Mouse (Mus musculus) embryonic facial prominence, embryonic 14.5 days (tissue): ENCODE data around the gene Rplp0. TPM values are rescaled to one million over a fixed set of nuclear protein-coding genes. Genes with fewer than 3 reads are reported as not detected.

Source experiments
- ATAC-seq: fragments of 200-750 bp; cut with Nextera tagmentation; 2 replicates; pipeline ENCODE4 v1.8.0; 2017; ENCODE audit warnings: low read depth, moderate number of reproducible peaks, moderate TSS enrichment
- DNase-seq: peaks from one replicate; pipeline ENCODE4 v3.0.0-alpha.2; 2015; ENCODE audit warnings: low spot score
- H3K27ac ChIP-seq: fragments of 300-500 bp; sonication (generic); replicated peaks from 2 replicates; pipeline ENCODE4 v1.5.1; 2014; ENCODE audit warnings: low read depth, mild to moderate bottlenecking, low read length, moderate library complexity
- H3K27me3 ChIP-seq: fragments of 300-500 bp; sonication (generic); replicated peaks from 2 replicates; pipeline ENCODE4 v1.6.1; 2014; ENCODE audit warnings: low read length; ENCODE audit not compliant: control insufficient read depth, insufficient read depth
- H3K36me3 ChIP-seq: fragments of 300-500 bp; sonication (generic); 2 replicates; pipeline ENCODE4 v1.6.1; 2014; ENCODE audit warnings: low read length, mixed read lengths; ENCODE audit not compliant: control insufficient read depth, insufficient read depth
- H3K4me1 ChIP-seq: fragments of 300-500 bp; sonication (generic); 2 replicates; pipeline ENCODE4 v1.6.1; 2014; ENCODE audit warnings: antibody characterized with exemption, low read length; ENCODE audit not compliant: control insufficient read depth, insufficient read depth
- H3K4me2 ChIP-seq: fragments of 300-500 bp; sonication (generic); 2 replicates; pipeline ENCODE4 v1.6.1; 2014; ENCODE audit warnings: low read depth, mild to moderate bottlenecking, low read length, moderate library complexity, mixed read lengths
- H3K4me3 ChIP-seq: fragments of 300-500 bp; sonication (generic); 2 replicates; pipeline ENCODE4 v1.5.1; 2014; ENCODE audit warnings: low read depth, mild to moderate bottlenecking, low read length
- H3K9ac ChIP-seq: fragments of 300-500 bp; sonication (generic); 2 replicates; pipeline ENCODE4 v1.6.1; 2014; ENCODE audit warnings: low read depth, mild to moderate bottlenecking, low read length, moderate library complexity, mixed read lengths
- H3K9me3 ChIP-seq: fragments of 300-500 bp; sonication (generic); 2 replicates; pipeline ENCODE4 v1.6.1; 2016; ENCODE audit warnings: low read length; ENCODE audit not compliant: control insufficient read depth
- WGBS: fragments of 180-500 bp; shearing (Covaris S2); extraction: QIAGEN DNeasy Blood & Tissue Kit; methylation state at CpG from one replicate; pipeline ENCODE4 v1.1.7; 2014; 5-methylcytosine and 5-hydroxymethylcytosine counted together
- polyA plus RNA-seq: library from polyadenylated mRNA; unstranded; fragments of >200 nt; fragmentation: Nextera tagmentation; extraction: Ambion mirVana; gene quantifications from 2 replicates; pipeline ENCODE4 v1.2.1, GENCODE M21; 2014

Gene Rplp0
- polyA plus RNA-seq, 1 experiment from 2014 or later, result 1,928 TPM

GRCm38 (mm10) chr5:115564737-115565393 is 5.6 kb downstream of the Rplp0 start, which contains the start of gene Gcn1l1:
Gene Gcn1l1, plus strand, starts transcription at chr5:115565254.
- 6% methylated on average over 19 of the region's 55 CpGs for WGBS
- H3K4me2 ChIP-seq, result peak within 1 kb of the TSS; percentile 85
- peak within 1 kb of the TSS; percentile 96 for H3K9ac ChIP-seq
- ATAC-seq, result peak; percentile 92
- no peaks in the 10 kb centered on the region for H3K9me3 ChIP-seq
- peak within 1 kb of the TSS; percentile 72 for H3K27ac ChIP-seq
- peak within 1 kb of the TSS; percentile 93 for H3K4me3 ChIP-seq
- DNase-seq, result peak; percentile 86
- H3K36me3 ChIP-seq, result peaks cover 42% of the 10 kb centered on the region
- H3K27me3 ChIP-seq, result no peaks in the 10 kb centered on the region
- H3K4me1 ChIP-seq, result peaks cover 15% of the 10 kb centered on the region

- 1% methylated on average over 13 of the region's 46 CpGs for WGBS
- peaks cover 11% of the 10 kb centered on the region for H3K4me1 ChIP-seq
- no peak for DNase-seq
Measured at GRCm38 (mm10) chr5:115565403-115565802, 6.1 kb downstream of the Rplp0 start.

GRCm38 (mm10) chr5:115568681-115569080 is 9.4 kb downstream of the Rplp0 start:
- Histone ChIP-seq H3K4me2 (no peak overlapping the region), H3K27me3 (no peaks in the 10 kb centered on the region), H3K4me3 (no peak overlapping the region), H3K4me1 (peaks cover 10% of the 10 kb centered on the region), H3K27ac (no peak overlapping the region), H3K36me3 (peaks cover 35% of the 10 kb centered on the region), H3K9me3 (no peaks in the 10 kb centered on the region), H3K9ac (no peak overlapping the region)
- DNase-seq (no peak), ATAC-seq (no peak)
- 47% methylated on average over 10 of the region's 10 CpGs for WGBS

More at GRCm38 (mm10) chr5:115565403-115565802, 6.1 kb downstream of the Rplp0 start:
- Histone ChIP-seq H3K4me3 (peak overlapping the region; percentile 93), H3K27ac (peak overlapping the region; percentile 72), H3K4me2 (peak overlapping the region; percentile 85), H3K27me3 (no peaks in the 10 kb centered on the region), H3K9ac (peak overlapping the region; percentile 96), H3K9me3 (no peaks in the 10 kb centered on the region), H3K36me3 (peaks cover 39% of the 10 kb centered on the region)
- peak; percentile 33 for ATAC-seq

DNA sequence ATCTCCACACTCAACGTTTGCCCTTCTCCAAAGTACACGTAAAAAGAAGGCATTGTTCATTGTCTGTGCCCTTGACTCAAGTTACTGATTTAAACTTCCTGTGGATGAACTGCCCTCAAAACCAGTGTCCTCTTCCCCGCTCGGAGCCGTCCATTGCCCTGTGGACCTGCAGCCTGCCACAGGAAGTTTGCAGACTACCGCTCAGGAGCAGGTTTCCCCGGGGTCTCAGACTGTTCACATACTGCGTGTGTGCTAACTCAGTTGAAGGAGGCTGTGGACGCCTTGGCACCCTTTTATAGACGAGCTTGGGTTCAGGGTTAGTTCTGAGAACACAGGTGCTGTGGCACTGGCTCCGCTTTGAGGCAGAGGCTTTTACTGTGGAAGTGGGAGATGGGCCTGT is 10.0 kb downstream of the Rplp0 start:
- 43% methylated on average over 11 of the region's 11 CpGs for WGBS
- Histone ChIP-seq H3K9me3 (no peaks in the 10 kb centered on the region), H3K36me3 (peaks cover 38% of the 10 kb centered on the region), H3K4me3 (no peak overlapping the region), H3K4me1 (peaks cover 10% of the 10 kb centered on the region), H3K27ac (no peak overlapping the region; the same call in 1 of the 2 replicates), H3K27me3 (no peaks in the 10 kb centered on the region), H3K4me2 (no peak overlapping the region), H3K9ac (0 out of 2 replicates have a peak overlapping the region, but pooled peaks have one; percentile 14)
- DNase-seq (no peak), ATAC-seq (no peak)

DNA sequence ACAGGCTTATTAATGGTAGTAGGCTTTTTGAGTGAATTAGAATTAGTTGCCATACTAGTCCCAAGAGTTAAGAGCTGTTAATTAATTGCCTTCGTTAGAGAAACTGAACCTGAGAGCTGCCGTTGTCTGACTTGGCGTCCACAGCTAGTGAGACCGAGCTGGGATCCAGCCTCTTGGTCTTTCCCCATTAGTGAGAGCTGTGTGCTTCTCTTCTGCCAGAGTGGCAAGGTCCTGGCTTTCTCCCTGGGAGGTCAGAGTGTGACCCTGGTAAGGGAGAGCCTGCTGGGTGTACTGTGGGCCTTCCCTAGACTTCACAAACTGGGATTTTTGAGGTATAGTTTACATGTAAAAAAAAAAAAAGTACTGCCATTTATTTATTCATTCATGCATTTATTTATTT is 10.5 kb downstream of the Rplp0 start:
- 93% methylated on average over 4 of the region's 4 CpGs for WGBS
- H3K27ac ChIP-seq, result no peak overlapping the region; the same call in 1 of the 2 replicates
- H3K9me3 ChIP-seq, result no peaks in the 10 kb centered on the region
- peaks cover 10% of the 10 kb centered on the region for H3K4me1 ChIP-seq
- no peak for DNase-seq
- H3K4me2 ChIP-seq, result no peak overlapping the region
- H3K27me3 ChIP-seq, result no peaks in the 10 kb centered on the region
- ATAC-seq, result no peak
- peaks cover 42% of the 10 kb centered on the region for H3K36me3 ChIP-seq
- no peak overlapping the region for H3K9ac ChIP-seq
- H3K4me3 ChIP-seq, result no peak overlapping the region

- H3K4me3 ChIP-seq, result no peak overlapping the region
- DNase-seq (no peak), ATAC-seq (no peak)
- H3K36me3 ChIP-seq, result peaks cover 54% of the 10 kb centered on the region
- H3K4me1 ChIP-seq, result peaks cover 5% of the 10 kb centered on the region
- 94% methylated on average over 7 of the region's 7 CpGs for WGBS
- no peaks in the 10 kb centered on the region for H3K9me3 ChIP-seq
- H3K27ac ChIP-seq, result no peak overlapping the region
- H3K9ac ChIP-seq, result no peak overlapping the region
- H3K27me3 ChIP-seq, result no peaks in the 10 kb centered on the region
- H3K4me2 ChIP-seq, result no peak overlapping the region
Measured at GRCm38 (mm10) chr5:115571086-115571485, 11.8 kb downstream of the Rplp0 start.

GRCm38 (mm10) chr5:115572679-115573535 is 13.6 kb downstream of the Rplp0 start:
- 0 out of 2 replicates have a peak, but pooled peaks have one; percentile 24 for ATAC-seq
- Histone ChIP-seq H3K27ac (peak overlapping the region; percentile 68), H3K36me3 (peaks cover 66% of the 10 kb centered on the region), H3K4me3 (no peak overlapping the region), H3K9me3 (no peaks in the 10 kb centered on the region), H3K4me1 (no peaks in the 10 kb centered on the region; the same call in 1 of the 2 replicates), H3K4me2 (no peak overlapping the region), H3K27me3 (no peaks in the 10 kb centered on the region), H3K9ac (no peak overlapping the region)
- peak; percentile 61 for DNase-seq
- 50% methylated on average over 17 of the region's 17 CpGs for WGBS

- ATAC-seq, result no peak
- H3K4me1 ChIP-seq, result no peaks in the 10 kb centered on the region
- H3K27ac ChIP-seq, result no peak overlapping the region
- no peaks in the 10 kb centered on the region for H3K27me3 ChIP-seq
- WGBS, result 83% methylated on average over 8 of the region's 8 CpGs
- H3K9ac ChIP-seq, result no peak overlapping the region
- H3K36me3 ChIP-seq, result peaks cover 87% of the 10 kb centered on the region
- H3K9me3 ChIP-seq, result no peaks in the 10 kb centered on the region
- DNase-seq, result no peak
- H3K4me3 ChIP-seq, result no peak overlapping the region
- H3K4me2 ChIP-seq, result no peak overlapping the region
Measured at GRCm38 (mm10) chr5:115574992-115575391, 15.7 kb downstream of the Rplp0 start.
